Mouse (Mus musculus) midbrain, embryonic 12.5 days (tissue): ENCODE data around the gene Inpp5d. TPM values are rescaled to one million over a fixed set of nuclear protein-coding genes. Genes with fewer than 3 reads are reported as not detected.

Experiments used
- ATAC-seq: fragments of 200-750 bp; cut with Nextera tagmentation; 2 replicates; pipeline ENCODE4 v1.8.0; 2017; ENCODE audit warnings: low read depth, moderate TSS enrichment, moderate library complexity; ENCODE audit not compliant: low FRiP score
- H3K27ac ChIP-seq: fragments of 300-500 bp; sonication (generic); replicated peaks from 2 replicates; pipeline ENCODE4 v1.5.1; 2016; ENCODE audit warnings: mild to moderate bottlenecking
- H3K27me3 ChIP-seq: fragments of 300-500 bp; sonication (generic); 2 replicates; pipeline ENCODE4 v1.6.1; 2016; ENCODE audit warnings: mild to moderate bottlenecking
- H3K36me3 ChIP-seq: fragments of 300-500 bp; sonication (generic); 2 replicates; pipeline ENCODE4 v1.6.1; 2016
- H3K4me1 ChIP-seq: fragments of 300-500 bp; sonication (generic); 2 replicates; pipeline ENCODE4 v1.6.1; 2016
- H3K4me2 ChIP-seq: fragments of 300-500 bp; sonication (generic); replicated peaks from 2 replicates; pipeline ENCODE4 v1.6.1; 2016; ENCODE audit warnings: mild to moderate bottlenecking, moderate library complexity
- H3K4me3 ChIP-seq: fragments of 300-500 bp; sonication (generic); 2 replicates; pipeline ENCODE4 v1.5.1; 2016; ENCODE audit warnings: mild to moderate bottlenecking
- H3K9ac ChIP-seq: fragments of 300-500 bp; sonication (generic); replicated peaks from 2 replicates; pipeline ENCODE4 v1.6.1; 2016; ENCODE audit warnings: mild to moderate bottlenecking, moderate library complexity
- H3K9me3 ChIP-seq: fragments of 300-500 bp; sonication (generic); 2 replicates; pipeline ENCODE4 v1.6.1; 2016; ENCODE audit warnings: mild to moderate bottlenecking
- WGBS: fragments of 180-500 bp; shearing (Covaris S2); methylation state at CpG from one replicate; pipeline ENCODE4 v1.1.7; 2016; 5-methylcytosine and 5-hydroxymethylcytosine counted together
- polyA plus RNA-seq: library from polyadenylated mRNA; unstranded; fragments of >200 nt; fragmentation: Nextera tagmentation; extraction: Ambion mirVana; gene quantifications from 2 replicates; pipeline ENCODE4 v1.2.1, GENCODE M21; 2016

Inpp5d gene
- polyA plus RNA-seq, 1 experiment from 2014 or later = 3.0 TPM

DNA sequence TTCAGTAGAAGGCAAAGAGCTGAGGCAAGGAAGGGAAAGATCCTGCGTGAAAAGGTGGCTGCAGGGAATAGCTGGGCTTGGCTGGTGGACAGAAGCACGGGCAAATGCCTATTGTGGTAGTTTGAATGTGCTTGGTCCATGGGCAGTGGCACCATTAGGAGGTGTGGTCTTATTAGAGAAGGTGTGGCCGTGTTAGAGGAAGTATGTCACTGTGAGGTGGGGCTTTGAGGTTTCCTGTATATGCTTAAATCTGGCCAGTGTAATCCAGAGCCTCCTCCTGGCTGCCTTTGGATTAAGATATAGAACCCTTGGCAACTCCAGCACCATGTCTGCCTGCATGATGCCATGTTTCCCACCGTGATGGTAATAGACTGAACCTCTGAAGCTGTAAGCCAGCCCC is 103.2 kb downstream of the Inpp5d start:
- H3K27me3 ChIP-seq = no peaks in the 10 kb centered on the region
- H3K9me3 ChIP-seq = 0 out of 2 replicates have a peak, but pooled peaks cover 3% of the 10 kb centered on the region
- no peaks in the 10 kb centered on the region for H3K36me3 ChIP-seq
- H3K9ac ChIP-seq = no peak overlapping the region
- no peaks in the 10 kb centered on the region for H3K4me1 ChIP-seq
- no peak overlapping the region for H3K4me2 ChIP-seq
- H3K4me3 ChIP-seq = no peak overlapping the region
- ATAC-seq = no peak
- WGBS = 68% methylated on average over 4 of the region's 4 CpGs
- H3K27ac ChIP-seq = no peak overlapping the region

DNA sequence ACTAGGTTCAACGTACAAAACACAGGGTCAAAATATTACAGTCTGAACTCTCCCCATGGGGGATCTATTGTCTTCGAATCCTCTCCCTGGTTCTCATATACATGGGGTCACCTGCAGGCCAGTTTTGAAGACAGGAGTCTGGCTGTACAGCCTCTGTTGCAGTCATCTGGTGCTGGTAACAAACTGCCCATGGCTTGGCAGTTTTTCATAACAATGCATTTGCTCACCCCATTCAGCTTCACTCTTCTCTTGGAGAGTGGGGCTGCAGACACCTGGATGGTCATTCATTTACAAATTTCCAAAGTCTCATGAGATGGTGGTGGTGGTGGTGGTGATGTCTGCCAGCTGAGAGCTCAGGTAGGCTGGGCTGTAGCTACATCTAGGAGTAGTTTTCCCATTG is 109.0 kb downstream of the Inpp5d start:
- H3K4me1 ChIP-seq = no peaks in the 10 kb centered on the region
- H3K36me3 ChIP-seq = no peaks in the 10 kb centered on the region
- no peak overlapping the region for H3K27ac ChIP-seq
- WGBS = 79% methylated on average over 2 of the region's 2 CpGs
- H3K4me3 ChIP-seq = no peak overlapping the region
- no peaks in the 10 kb centered on the region for H3K27me3 ChIP-seq
- ATAC-seq = no peak
- H3K4me2 ChIP-seq = no peak overlapping the region
- no peak overlapping the region for H3K9ac ChIP-seq
- H3K9me3 ChIP-seq = 0 out of 2 replicates have a peak, but pooled peaks cover 3% of the 10 kb centered on the region

DNA sequence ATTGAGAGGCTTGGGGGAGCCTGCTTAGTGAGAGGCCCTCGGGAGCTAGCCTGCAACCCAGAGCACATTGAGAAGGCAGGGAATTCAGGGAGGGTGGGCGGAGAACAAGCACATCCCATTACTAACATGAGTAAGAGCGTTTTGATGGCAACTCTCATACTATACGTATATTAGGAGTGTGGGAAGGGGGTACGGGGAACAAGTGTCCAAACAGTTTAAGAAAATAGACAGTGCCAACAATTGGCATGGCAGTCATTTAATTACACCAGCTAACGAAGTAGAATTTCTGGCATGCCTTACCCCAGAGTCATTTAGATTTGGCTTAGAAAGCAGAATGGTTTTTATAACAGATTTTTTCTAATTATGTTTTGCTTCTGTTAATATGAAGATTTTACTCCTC is 109.7 kb downstream of the Inpp5d start:
- no peaks in the 10 kb centered on the region for H3K4me1 ChIP-seq
- H3K4me3 ChIP-seq = no peak overlapping the region
- ATAC-seq = no peak
- H3K4me2 ChIP-seq = no peak overlapping the region
- no peak overlapping the region for H3K27ac ChIP-seq
- 0 out of 2 replicates have a peak, but pooled peaks cover 3% of the 10 kb centered on the region for H3K9me3 ChIP-seq
- no peak overlapping the region for H3K9ac ChIP-seq
- no peaks in the 10 kb centered on the region for H3K27me3 ChIP-seq
- no peaks in the 10 kb centered on the region for H3K36me3 ChIP-seq
- 90% methylated on average over 6 of the region's 6 CpGs for WGBS

DNA sequence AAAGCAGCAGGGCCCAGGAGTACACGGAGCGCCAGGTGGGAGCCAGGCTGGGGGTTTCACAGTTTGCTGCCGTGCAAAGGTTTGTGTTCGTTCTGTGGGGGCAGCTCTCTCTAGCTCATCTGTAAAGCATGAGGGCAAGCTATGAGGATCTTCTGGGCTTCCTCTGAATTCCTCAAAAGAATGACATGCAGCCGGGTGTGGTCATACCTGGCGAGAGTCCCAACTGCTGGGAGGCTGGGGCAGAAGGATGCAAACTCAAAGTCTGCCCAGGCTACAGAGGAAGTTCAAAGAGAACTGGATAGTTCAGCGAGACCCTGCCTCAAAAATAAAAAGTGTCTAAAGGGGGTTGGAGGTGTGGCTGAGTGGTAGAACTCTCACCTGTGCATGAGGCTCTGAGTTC is 110.2 kb downstream of the Inpp5d start:
- Histone ChIP-seq H3K4me1 (no peaks in the 10 kb centered on the region), H3K27ac (no peak overlapping the region), H3K4me2 (no peak overlapping the region), H3K4me3 (no peak overlapping the region), H3K36me3 (no peaks in the 10 kb centered on the region), H3K9me3 (0 out of 2 replicates have a peak, but pooled peaks cover 2% of the 10 kb centered on the region), H3K9ac (no peak overlapping the region), H3K27me3 (no peaks in the 10 kb centered on the region)
- WGBS = 92% methylated on average over 7 of the region's 7 CpGs
- ATAC-seq = no peak

DNA sequence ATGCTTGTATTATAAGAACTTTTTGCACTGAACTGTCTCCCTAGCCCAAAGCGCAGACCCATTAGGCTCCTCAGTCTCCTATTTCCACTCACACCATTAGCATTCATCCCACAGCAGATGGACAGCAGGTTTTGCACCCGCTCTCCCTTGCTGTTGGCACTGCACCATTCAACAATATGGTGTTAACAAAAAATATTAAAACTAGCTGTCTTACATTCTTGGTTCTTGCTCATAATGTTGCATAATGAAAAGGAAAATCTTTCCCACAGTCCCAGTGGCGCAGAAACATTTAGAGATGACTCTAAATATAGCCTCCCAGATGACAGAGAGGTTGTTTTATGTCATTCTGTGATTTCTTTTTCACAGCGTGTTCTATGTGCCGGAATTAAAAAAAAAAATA is 113.1 kb downstream of the Inpp5d start:
- 89% methylated on average over 5 of the region's 5 CpGs for WGBS
- H3K9ac ChIP-seq = no peak overlapping the region
- no peaks in the 10 kb centered on the region for H3K4me1 ChIP-seq
- no peaks in the 10 kb centered on the region for H3K27me3 ChIP-seq
- no peaks in the 10 kb centered on the region for H3K9me3 ChIP-seq
- no peaks in the 10 kb centered on the region for H3K36me3 ChIP-seq
- no peak overlapping the region for H3K4me2 ChIP-seq
- no peak overlapping the region for H3K4me3 ChIP-seq
- no peak overlapping the region for H3K27ac ChIP-seq
- no peak for ATAC-seq

DNA sequence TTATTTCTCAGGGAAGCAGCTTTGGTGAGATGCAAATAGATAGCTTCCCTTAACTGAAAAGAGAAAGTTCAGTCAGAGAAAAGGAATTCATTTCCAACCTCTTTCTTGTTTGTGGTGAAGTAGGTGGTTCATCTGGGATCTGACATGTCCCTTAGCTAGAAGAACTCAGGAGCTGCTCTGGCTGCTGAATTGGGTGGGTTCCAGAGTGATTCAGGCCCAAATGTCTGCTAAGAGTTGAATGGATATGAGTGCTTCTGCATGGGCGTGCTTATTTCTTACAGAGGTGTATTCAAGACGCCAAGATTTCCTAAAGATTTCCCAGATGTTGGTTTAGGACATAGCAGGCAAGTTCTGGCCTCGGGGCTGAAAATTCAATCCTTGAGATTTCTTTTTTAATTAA is 114.0 kb downstream of the Inpp5d start:
- WGBS = 87% methylated on average over 3 of the region's 3 CpGs
- Histone ChIP-seq H3K9me3 (no peaks in the 10 kb centered on the region), H3K36me3 (no peaks in the 10 kb centered on the region), H3K9ac (no peak overlapping the region), H3K4me3 (no peak overlapping the region), H3K4me2 (no peak overlapping the region), H3K27ac (no peak overlapping the region), H3K4me1 (no peaks in the 10 kb centered on the region), H3K27me3 (no peaks in the 10 kb centered on the region)
- ATAC-seq = no peak

DNA sequence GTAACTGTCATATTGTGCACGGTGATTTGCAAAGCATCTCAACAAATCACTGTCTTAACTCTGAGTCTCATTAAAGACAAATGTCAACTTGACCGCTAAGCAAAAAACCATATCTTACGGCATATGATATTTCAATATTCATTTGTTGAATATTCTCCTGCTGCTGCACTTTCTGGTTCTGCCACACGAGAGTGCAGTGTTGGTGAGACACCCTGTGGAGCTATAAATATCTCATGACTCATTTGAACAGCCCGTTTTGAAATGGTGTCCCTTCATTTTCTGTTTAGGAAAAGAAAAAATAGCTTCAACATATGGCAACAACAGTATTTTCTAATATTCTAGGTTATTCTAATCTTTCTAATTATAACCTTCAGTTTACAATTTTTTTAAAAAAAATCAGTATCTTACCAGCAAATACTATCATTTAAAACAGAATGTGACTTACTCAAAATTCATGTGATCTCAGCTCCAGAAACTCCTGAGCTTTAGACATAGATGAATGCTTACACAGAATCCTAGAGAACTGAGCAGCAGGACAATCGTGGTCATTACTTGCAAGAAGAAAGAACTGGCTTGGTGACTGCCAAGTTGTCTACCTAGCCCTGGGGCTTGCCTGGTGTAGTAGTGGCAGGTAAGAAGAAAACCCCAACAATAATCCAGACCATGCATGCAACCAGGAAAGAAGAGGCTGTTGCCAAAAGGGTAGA is 120.6 kb downstream of the Inpp5d start:
- no peak overlapping the region for H3K4me2 ChIP-seq
- no peak overlapping the region for H3K9ac ChIP-seq
- no peak overlapping the region for H3K4me3 ChIP-seq
- WGBS = 75% methylated on average over 6 of the region's 6 CpGs
- no peak for ATAC-seq
- no peaks in the 10 kb centered on the region for H3K9me3 ChIP-seq
- H3K36me3 ChIP-seq = no peaks in the 10 kb centered on the region
- no peaks in the 10 kb centered on the region for H3K27me3 ChIP-seq
- H3K4me1 ChIP-seq = no peaks in the 10 kb centered on the region
- H3K27ac ChIP-seq = no peak overlapping the region

DNA sequence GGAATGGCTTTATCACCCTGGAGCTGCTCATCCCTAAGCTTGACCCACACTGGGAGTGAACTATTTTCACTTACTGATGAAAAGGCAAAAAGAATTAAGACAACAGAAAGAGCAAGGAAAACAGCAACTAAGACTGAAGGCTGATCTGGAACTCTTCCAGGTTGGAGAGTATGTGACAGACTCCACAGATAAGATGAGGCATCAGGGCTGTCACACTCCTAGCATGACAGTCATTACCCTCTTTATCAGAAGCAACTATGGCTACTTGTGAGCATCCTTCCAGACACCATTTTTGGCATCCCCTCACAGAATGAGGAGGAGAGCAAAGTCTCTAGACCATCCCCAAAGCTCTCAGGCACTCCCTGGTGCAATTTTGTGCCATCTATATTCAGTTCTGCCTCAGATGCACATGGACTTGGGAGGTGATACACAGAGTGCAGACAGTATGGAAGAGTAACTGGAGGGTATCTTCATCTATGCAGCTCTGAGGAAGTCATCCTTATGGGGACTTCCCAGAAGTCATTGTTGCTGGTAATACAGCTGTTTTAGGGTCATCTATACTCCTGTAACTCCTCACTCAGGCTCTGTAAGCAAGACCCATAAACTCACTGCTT is 129.4 kb downstream of the Inpp5d start:
- Histone ChIP-seq H3K9me3 (no peaks in the 10 kb centered on the region), H3K27me3 (no peaks in the 10 kb centered on the region), H3K4me1 (no peaks in the 10 kb centered on the region), H3K36me3 (no peaks in the 10 kb centered on the region), H3K4me3 (no peak overlapping the region), H3K9ac (no peak overlapping the region), H3K27ac (no peak overlapping the region), H3K4me2 (no peak overlapping the region)
- no peak for ATAC-seq

DNA sequence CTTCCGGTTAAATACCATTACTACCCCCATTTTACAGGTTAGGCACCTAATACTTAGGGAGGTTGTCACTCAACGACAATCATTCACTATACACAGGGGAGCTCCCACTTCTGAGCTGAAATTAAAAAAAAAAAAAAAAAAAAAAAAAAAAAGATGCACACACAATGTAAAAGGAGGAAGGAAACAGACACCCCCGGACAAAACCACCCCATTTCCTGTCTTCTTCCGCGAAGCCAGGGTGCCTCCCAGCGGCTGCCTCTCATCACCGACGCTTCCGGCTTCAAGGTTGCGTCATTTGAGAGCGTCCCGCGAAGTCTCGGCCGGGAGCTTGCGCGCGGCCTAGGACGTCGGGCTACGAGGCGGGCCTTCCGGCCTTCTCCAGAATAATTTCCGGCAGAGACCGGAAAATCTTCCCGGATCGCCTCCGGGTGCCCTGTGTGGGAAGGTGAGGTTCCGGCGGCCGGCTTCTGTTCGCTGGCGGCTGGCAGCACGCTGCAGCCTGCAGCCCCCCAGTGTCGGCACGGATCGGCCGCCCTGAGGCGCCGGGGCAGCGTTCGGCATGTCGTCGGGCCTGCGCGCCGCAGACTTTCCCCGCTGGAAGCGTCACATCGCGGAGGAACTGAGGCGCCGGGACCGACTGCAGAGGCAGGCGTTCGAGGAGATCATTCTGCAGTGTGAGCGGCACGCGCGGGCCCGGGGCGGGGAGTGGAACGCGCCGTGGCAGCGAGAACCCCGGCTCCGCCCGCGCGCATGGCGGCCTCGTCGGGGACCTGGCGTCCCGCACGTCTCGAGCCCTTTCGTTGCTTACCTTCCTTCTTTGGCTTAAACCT is 135.7 kb downstream of the Inpp5d start, which contains the start of gene Atg16l1:
Gene Atg16l1 (plus strand): TSS at position 230 of the 830 bp plus-strand sequence.
- WGBS = 1% methylated on average over 79 of the region's 79 CpGs

DNA sequence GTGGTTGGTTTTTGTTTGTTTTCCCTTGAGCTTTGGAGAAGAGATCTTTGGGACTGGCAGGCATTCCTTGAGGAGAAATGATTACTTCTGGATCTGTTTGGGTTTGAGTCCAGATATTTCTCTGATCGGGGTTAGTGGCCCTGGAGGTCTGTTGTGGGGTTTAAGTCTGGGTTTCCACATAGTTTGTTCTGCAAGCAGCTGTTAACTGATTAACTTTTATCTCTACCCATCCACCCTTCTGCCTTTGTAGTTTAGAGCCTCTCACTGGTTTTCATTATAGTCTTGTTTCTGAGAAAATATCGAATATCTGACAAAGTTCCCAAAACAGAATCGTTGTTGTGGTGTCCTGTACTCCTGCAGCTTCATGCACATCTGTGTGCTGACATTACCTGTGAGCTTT is 143.7 kb downstream of the Inpp5d start:
- no peak for ATAC-seq
- Histone ChIP-seq H3K9ac (no peak overlapping the region), H3K27ac (no peak overlapping the region), H3K4me3 (no peak overlapping the region), H3K4me2 (no peak overlapping the region), H3K36me3 (peaks cover 86% of the 10 kb centered on the region), H3K9me3 (no peaks in the 10 kb centered on the region), H3K4me1 (no peaks in the 10 kb centered on the region), H3K27me3 (no peaks in the 10 kb centered on the region)
- 96% methylated on average over 3 of the region's 3 CpGs for WGBS

More for the DNA sequence above, 135.7 kb downstream of the Inpp5d start, which contains the start of gene Atg16l1:
- no peaks in the 10 kb centered on the region for H3K9me3 ChIP-seq
- H3K4me1 ChIP-seq = peaks cover 16% of the 10 kb centered on the region
- peak within 1 kb of the TSS; percentile 78 for H3K4me2 ChIP-seq
- H3K27me3 ChIP-seq = no peaks in the 10 kb centered on the region
- H3K27ac ChIP-seq = peak within 1 kb of the TSS; percentile 86
- peak within 1 kb of the TSS; percentile 89 for H3K4me3 ChIP-seq
- peak within 1 kb of the TSS; percentile 91 for H3K9ac ChIP-seq
- peak; percentile 97 for ATAC-seq
- peaks cover 15% of the 10 kb centered on the region for H3K36me3 ChIP-seq

DNA sequence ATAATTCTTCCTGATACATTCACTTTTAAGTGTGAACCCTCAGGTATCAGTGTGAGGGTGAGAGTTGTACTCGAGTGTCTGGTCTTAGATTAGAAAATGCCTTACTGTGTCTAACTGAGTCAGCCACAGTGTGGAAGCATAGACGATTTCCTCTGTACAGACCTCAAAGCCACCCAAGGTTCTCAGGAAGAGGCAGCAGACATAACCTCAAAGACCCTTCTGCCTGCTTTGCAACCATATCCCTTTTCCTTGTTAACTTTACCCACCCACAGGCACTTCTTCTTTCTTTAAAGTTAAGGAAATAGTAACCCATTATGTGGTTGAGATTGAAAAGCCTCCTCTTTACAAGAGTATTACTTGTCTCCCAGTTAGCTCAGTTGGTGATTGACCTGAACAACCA is 145.6 kb downstream of the Inpp5d start:
- Histone ChIP-seq H3K4me2 (no peak overlapping the region), H3K9ac (no peak overlapping the region), H3K4me3 (no peak overlapping the region), H3K9me3 (no peaks in the 10 kb centered on the region), H3K27ac (no peak overlapping the region), H3K27me3 (no peaks in the 10 kb centered on the region), H3K4me1 (no peaks in the 10 kb centered on the region), H3K36me3 (peaks cover 91% of the 10 kb centered on the region)
- 95% methylated on average over 2 of the region's 2 CpGs for WGBS
- no peak for ATAC-seq

DNA sequence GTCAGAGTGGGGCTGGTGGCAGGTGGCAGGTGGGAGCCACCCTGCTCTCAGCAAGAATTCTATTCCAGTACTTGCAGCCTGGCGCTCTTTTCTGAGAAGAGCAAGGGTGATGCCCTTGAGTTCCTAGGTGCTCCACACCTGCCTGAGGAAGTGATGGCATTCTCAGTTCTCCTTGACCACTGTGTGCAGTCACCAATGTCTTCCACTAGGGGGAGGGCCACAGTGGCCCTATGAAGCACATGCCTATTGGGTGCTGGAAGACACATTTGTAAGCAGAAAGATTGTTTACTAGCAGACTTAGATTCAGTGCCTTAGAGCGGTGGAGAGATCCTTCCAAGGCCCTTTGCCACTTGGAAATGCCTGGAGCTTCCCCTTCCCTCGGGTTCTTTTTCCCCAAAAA is 146.1 kb downstream of the Inpp5d start:
- no peaks in the 10 kb centered on the region for H3K4me1 ChIP-seq
- peaks cover 92% of the 10 kb centered on the region for H3K36me3 ChIP-seq
- no peak overlapping the region for H3K4me3 ChIP-seq
- H3K27me3 ChIP-seq = no peaks in the 10 kb centered on the region
- 88% methylated on average over 3 of the region's 3 CpGs for WGBS
- no peak overlapping the region for H3K9ac ChIP-seq
- no peaks in the 10 kb centered on the region for H3K9me3 ChIP-seq
- ATAC-seq = no peak
- no peak overlapping the region for H3K4me2 ChIP-seq
- H3K27ac ChIP-seq = no peak overlapping the region
